Mouse (Mus musculus): ENCODE measurements around the gene Swsap1. TPM values are rescaled to one million over a fixed set of nuclear protein-coding genes. Genes with fewer than 3 reads are reported as not detected.

The Swsap1 gene
- polyA plus RNA-seq, 1 experiment, result 7.3 TPM

DNA sequence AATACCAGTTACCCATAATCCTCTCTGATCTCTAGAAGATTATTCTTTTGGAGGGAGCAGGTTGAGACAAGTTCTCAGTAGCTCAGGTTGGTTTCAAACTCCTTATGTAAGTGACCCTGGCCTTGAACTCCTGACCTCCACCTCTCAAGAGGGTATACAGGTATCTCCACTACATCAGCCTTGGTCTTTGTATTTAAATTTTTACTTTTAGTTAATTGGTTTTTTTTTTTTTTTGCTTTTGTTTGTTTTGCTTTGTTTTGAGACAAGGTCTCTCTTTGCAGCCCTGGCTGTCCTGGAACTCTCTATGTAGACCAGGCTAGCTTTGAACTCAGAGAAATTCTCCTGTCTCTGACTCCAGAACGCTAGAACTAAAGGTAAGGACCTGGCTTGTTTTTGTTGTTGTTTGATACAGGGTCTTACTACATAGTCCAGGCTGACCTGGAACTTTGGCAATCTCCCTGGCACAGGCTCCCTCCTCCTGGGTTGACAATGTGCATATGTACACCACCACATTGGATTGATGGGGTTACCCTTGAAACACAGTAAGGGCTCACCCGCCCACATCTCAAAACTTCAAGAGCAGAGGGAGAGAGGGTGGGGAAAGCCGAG is 32.0 kb upstream of the Swsap1 start:
- Histone ChIP-seq H3K4me1 (ENCODE audit: control insufficient read depth, insufficient read depth, low read length) (no peaks in the 10 kb centered on the region; the same call in 1 of the 2 replicates), H3K27ac (ENCODE audit: insufficient read depth, low read length) (no peak overlapping the region), H3K4me3 (ENCODE audit: insufficient read depth, low read length) (no peak overlapping the region)
- TF ChIP-seq CTCF (IDR thresholded peaks at IDR 0.05; ENCODE audit: extremely low read depth, insufficient read depth, low read length) (no peak), POLR2A (IDR thresholded peaks at IDR 0.05; ENCODE audit: extremely low read depth, insufficient read depth, low read length) (no peak)

DNA sequence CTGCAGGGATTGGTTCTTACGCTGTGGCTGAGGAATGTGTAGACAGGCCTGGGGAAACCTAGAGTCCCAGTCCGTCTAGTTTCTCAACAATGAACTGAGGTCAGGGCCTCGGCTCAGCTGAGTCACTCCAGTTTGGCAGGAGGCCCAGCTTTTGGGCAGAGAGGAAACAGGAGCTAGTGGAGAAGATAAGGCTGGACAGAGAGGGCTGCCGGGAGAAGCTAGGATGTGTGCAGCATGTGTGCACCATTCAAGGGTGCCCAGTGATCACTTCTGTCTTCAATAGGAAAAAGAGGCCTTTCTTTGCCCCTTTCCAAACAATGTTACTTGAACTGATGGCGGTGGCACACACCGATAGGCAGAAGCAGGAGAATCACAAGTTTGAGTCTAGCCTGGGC is 31.5 kb upstream of the Swsap1 start:
- TF ChIP-seq CTCF (IDR thresholded peaks at IDR 0.05; ENCODE audit: extremely low read depth, insufficient read depth, low read length) (no peak), POLR2A (IDR thresholded peaks at IDR 0.05; ENCODE audit: extremely low read depth, insufficient read depth, low read length) (no peak)
- no peak overlapping the region for H3K27ac ChIP-seq (ENCODE audit: insufficient read depth, low read length)
- H3K4me1 ChIP-seq (ENCODE audit: control insufficient read depth, insufficient read depth, low read length), result no peaks in the 10 kb centered on the region; the same call in 1 of the 2 replicates
- H3K4me3 ChIP-seq (ENCODE audit: insufficient read depth, low read length), result no peak overlapping the region

DNA sequence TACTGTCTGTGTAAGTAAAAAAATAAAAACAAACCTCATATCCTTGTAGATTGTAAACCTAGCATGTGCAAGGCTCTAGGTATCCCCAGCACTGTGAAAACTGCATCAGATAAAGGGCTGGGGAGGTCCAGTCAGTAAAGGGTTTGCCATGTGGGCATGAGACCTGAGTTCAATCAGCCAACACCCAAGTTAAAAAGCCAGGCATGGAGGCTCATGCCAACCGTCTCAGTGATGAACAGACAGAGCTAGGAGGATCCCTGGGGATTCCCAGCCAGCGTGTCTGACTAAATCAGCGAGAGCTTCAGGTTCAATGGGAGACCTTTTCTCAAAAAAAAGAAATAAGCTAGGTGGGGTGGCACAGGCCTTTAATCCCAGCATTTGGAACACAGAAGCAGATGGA is 30.5 kb upstream of the Swsap1 start:
- Histone ChIP-seq H3K27ac (ENCODE audit: insufficient read depth, low read length) (no peak overlapping the region), H3K4me3 (ENCODE audit: insufficient read depth, low read length) (no peak overlapping the region), H3K4me1 (ENCODE audit: control insufficient read depth, insufficient read depth, low read length) (no peaks in the 10 kb centered on the region; the same call in 1 of the 2 replicates)
- TF ChIP-seq POLR2A (IDR thresholded peaks at IDR 0.05; ENCODE audit: extremely low read depth, insufficient read depth, low read length) (no peak), CTCF (IDR thresholded peaks at IDR 0.05; ENCODE audit: extremely low read depth, insufficient read depth, low read length) (no peak)

DNA sequence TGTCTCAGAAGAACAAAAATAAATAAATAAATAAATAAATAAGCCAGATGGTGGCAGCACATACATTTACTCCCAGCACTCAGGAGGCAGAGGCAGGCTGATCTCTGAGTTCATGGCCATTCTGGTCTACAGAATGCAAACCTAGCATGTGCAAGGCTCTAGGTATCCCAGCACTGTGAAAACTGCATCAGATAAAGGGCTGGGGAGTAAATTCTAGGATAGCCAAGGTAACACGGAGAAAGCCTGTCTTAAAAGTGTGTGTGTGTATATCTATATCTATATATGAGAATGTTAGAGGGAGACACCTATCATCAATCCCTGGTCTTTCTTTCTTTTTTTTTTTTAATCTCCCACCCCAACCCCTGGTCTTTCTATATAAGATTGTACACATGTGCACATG is 30.0 kb upstream of the Swsap1 start:
- Histone ChIP-seq H3K4me1 (ENCODE audit: control insufficient read depth, insufficient read depth, low read length) (no peaks in the 10 kb centered on the region; the same call in 1 of the 2 replicates), H3K4me3 (ENCODE audit: insufficient read depth, low read length) (no peak overlapping the region), H3K27ac (ENCODE audit: insufficient read depth, low read length) (no peak overlapping the region)
- TF ChIP-seq POLR2A (IDR thresholded peaks at IDR 0.05; ENCODE audit: extremely low read depth, insufficient read depth, low read length), result no peak
- no peak for TF ChIP-seq CTCF (IDR thresholded peaks at IDR 0.05; ENCODE audit: extremely low read depth, insufficient read depth, low read length)

DNA sequence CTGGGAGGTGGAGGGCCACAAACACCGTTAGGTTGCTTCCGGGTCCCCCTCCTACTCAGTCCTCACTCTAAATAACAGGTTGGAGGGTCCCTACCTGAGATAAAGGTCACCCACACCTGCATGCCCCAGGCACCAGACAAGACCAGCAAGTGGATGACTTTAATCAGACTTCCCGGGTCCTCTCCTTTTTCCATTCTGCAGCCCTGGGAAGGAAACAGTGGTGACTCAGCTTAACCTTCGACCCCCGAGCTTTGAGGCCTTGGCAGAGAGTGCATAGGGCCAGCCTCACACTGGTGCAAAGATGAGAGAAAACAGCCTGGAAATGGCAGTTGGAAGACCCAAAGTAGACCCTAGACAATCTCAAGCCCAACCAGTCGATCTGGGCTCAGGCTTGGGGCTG is 29.4 kb upstream of the Swsap1 start:
- no peak for TF ChIP-seq POLR2A (IDR thresholded peaks at IDR 0.05; ENCODE audit: extremely low read depth, insufficient read depth, low read length)
- no peak for TF ChIP-seq CTCF (IDR thresholded peaks at IDR 0.05; ENCODE audit: extremely low read depth, insufficient read depth, low read length)
- Histone ChIP-seq H3K27ac (ENCODE audit: insufficient read depth, low read length) (no peak overlapping the region), H3K4me1 (ENCODE audit: control insufficient read depth, insufficient read depth, low read length) (no peaks in the 10 kb centered on the region; the same call in 1 of the 2 replicates), H3K4me3 (ENCODE audit: insufficient read depth, low read length) (peak overlapping the region; percentile 31)

DNA sequence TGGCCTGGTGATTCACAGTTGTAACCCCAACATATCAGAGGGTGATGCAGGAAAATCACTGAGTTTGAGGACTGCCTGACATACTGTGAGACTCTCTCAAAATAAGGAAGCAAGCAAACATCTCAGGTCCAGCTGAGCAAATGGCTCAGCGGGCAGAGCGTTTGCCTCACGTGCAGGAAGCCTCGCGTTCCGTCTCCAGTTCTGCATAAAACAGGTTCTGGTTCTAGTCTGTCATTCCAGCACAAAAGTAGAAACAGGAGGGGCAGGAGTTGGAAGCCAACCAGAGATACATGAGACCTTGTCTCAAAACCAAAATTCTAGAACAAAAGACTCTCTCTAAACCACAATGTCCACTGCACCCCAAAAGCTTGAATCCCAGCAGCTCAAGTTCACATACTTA is 28.8 kb upstream of the Swsap1 start:
- TF ChIP-seq POLR2A (IDR thresholded peaks at IDR 0.05; ENCODE audit: extremely low read depth, insufficient read depth, low read length) (no peak), CTCF (IDR thresholded peaks at IDR 0.05; ENCODE audit: extremely low read depth, insufficient read depth, low read length) (no peak)
- Histone ChIP-seq H3K27ac (ENCODE audit: insufficient read depth, low read length) (no peak overlapping the region), H3K4me1 (ENCODE audit: control insufficient read depth, insufficient read depth, low read length) (no peaks in the 10 kb centered on the region; the same call in 1 of the 2 replicates), H3K4me3 (ENCODE audit: insufficient read depth, low read length) (peak overlapping the region; percentile 31)

DNA sequence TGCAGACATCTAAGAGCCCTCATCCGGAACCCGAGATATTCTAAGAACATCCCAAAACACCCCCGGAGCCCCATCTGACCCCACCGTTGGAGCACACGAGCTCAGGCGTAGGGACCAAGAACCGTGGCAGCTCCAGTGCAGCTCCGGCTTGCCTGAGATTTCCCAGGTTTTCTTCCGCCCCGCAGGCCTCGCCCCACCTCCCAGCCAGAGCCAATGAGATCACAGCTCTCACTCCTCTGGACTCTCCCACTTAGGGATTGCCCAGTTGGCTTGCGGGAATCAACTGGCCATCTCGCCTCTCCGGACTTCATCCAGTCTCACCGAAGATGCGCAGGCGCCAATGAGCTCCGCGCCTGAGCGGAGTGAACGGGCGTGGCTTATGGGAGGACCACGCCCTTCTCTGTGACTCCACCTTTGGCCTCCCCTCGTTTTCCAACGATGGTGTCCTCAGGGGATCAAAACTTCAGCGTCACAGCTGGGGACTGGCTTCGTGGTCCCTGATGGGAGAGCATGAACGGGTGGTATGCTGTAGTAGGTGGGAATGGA is 28.3 kb upstream of the Swsap1 start, which contains the start of the genes Ccdc159 and Tmem205:
Gene Ccdc159 (plus strand): TSS at position 264 of the 546 bp plus-strand sequence.
Gene Tmem205 (minus strand): TSS at position 349 of the 546 bp plus-strand sequence.
- Histone ChIP-seq H3K27ac (ENCODE audit: insufficient read depth, low read length) (no peak within 1 kb of the TSS), H3K4me3 (ENCODE audit: insufficient read depth, low read length) (peak within 1 kb of the TSS; percentile 31), H3K4me1 (ENCODE audit: control insufficient read depth, insufficient read depth, low read length) (no peaks in the 10 kb centered on the region; the same call in 1 of the 2 replicates)
- TF ChIP-seq POLR2A (IDR thresholded peaks at IDR 0.05; ENCODE audit: extremely low read depth, insufficient read depth, low read length) (peak; percentile 94), CTCF (IDR thresholded peaks at IDR 0.05; ENCODE audit: extremely low read depth, insufficient read depth, low read length) (no peak)

DNA sequence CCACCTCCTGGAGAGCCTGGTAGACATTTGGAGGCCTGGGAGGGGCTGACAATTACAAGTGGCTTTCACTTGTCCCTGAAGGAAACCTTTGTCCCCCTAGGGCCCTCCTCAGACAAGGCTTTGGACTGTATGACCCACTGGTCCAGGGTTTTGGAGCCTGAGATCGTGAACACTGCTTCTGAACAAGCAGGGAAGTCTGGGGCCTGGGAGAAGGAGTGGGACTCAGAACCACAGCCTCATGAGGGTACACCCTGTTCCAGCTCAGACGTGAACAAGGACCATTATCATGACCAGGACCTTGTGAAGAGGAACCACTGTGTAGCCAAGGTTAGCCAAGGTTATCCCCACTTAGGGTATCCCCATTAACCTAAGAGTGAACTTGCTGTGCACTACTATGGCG is 26.3 kb upstream of the Swsap1 start:
- Histone ChIP-seq H3K4me1 (ENCODE audit: control insufficient read depth, insufficient read depth, low read length) (no peaks in the 10 kb centered on the region; the same call in 1 of the 2 replicates), H3K27ac (ENCODE audit: insufficient read depth, low read length) (no peak overlapping the region), H3K4me3 (ENCODE audit: insufficient read depth, low read length) (no peak overlapping the region)
- no peak for TF ChIP-seq POLR2A (IDR thresholded peaks at IDR 0.05; ENCODE audit: extremely low read depth, insufficient read depth, low read length)
- TF ChIP-seq CTCF (IDR thresholded peaks at IDR 0.05; ENCODE audit: extremely low read depth, insufficient read depth, low read length), result no peak

DNA sequence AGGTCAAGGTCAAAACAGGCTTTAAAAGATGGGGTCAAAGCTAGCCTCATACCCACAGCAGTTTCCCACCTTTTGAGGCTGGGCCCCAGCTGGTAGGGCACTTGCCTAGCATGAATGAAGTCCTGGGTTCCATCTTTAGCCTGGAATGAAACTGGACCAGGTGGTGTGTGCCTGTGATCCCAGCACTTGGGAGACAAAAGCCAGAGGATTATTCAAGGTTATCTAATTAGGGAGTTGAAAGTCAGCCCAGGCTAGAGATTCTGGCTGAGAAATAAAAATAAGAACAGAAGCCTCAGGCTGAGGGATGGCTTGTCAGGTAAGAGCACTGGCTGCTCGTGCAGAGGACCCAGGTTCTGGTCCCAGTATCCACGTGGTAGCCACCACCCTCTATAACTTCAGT is 23.5 kb upstream of the Swsap1 start:
- no peak overlapping the region for H3K27ac ChIP-seq (ENCODE audit: insufficient read depth, low read length)
- no peak for TF ChIP-seq POLR2A (IDR thresholded peaks at IDR 0.05; ENCODE audit: extremely low read depth, insufficient read depth, low read length)
- TF ChIP-seq CTCF (IDR thresholded peaks at IDR 0.05; ENCODE audit: extremely low read depth, insufficient read depth, low read length), result no peak

More for the DNA sequence above, 23.5 kb upstream of the Swsap1 start:
- Histone ChIP-seq H3K4me3 (ENCODE audit: insufficient read depth, low read length) (no peak overlapping the region), H3K4me1 (ENCODE audit: control insufficient read depth, insufficient read depth, low read length) (no peaks in the 10 kb centered on the region)

All from cortical plate, adult 2 months (tissue).